Comparison of ENCODE assay signal across 20 mouse cellular contexts in the genomic region with DNA sequence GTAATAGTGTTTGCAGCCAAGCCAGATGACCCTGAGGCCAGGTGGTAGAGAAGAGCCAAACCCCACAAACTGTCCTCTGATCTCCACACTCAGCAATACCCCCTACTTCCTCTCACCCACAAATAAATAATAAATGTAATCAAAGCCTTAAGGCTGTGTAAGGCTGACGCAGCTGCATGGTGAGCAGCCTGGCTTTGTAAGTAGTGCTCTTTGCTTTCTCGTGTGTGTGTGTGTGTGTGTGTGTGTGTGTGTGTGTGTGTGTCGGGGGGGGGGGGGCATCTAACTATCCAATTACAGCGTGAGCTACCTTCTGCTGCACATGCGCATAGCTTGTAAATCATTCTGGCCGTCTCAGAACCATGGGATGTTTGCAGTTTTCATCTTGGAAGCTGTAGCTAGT. TPM values are rescaled to one million over a fixed set of nuclear protein-coding genes. Genes with fewer than 3 reads are reported as not detected.
DNase-seq lines count a peak whose midpoint lies in the region; TF ChIP-seq lines count a peak whose summit lies in the region.
"Had no signal": no experiment of that assay in that cellular context is flagged by ENCODE, and none has a peak within 500 bp of the region (broad histone marks: within the 10 kb centered on the region; RNA-seq: fewer than 3 reads in every experiment).

No protein-coding gene starts in this region.

- TF ChIP-seq POLR2A in brain, embryonic 14.5 days (IDR thresholded peaks at IDR 0.05; ENCODE audit: borderline replicate concordance, extremely low read depth, insufficient read depth, insufficient read length, poor library complexity, severe bottlenecking): no peak

- TF ChIP-seq CTCF in brain, embryonic 14.5 days (IDR thresholded peaks at IDR 0.05; ENCODE audit: borderline replicate concordance, extremely low read depth, insufficient read depth, insufficient read length): no peak

- intact Hi-C loops in heart, postnatal 36 days (cut with DNase I): no loop called here

- DNase-seq in heart, adult 11 months: peak; percentile 42
- DNase-seq in heart, postnatal 36 days: no peak
- peak; percentile 9 for DNase-seq in retina, postnatal 1 day
- no peak for DNase-seq in retina, embryonic 14.5 days (ENCODE audit: low spot score)
- DNase-seq in CD4-positive, CD25-positive, alpha-beta regulatory T cell, adult 2 months (ENCODE audit: low read depth, low spot score): peak; percentile 41
- DNase-seq in brain, embryonic 14.5 days (ENCODE audit: low read depth): peak; percentile 23
- DNase-seq in embryo, embryonic 9.5 days (ENCODE audit: extremely low spot score): no peak
- no peak for DNase-seq in urinary bladder, postnatal 36 days (ENCODE audit: low spot score in 2 of 2)
- DNase-seq: adrenal gland, postnatal 10 days; cerebellum, adult 11-12 months; cerebellum, postnatal 10 days; forebrain, postnatal 0 days; gastrocnemius, postnatal 10 days; kidney, adult 8-10 months; kidney, postnatal 10 days; layer of hippocampus, postnatal 36 days; liver, embryonic 13.5 days; lung, adult 18-20 months; right cerebral cortex, adult 18-20 months; spleen, adult 18-20 months had no signal

RNA-seq across cellular contexts. Expression of a gene that starts 40.4 kb away (rescaled TPM):
- total RNA-seq in heart, postnatal 36 days (2021): 10 to 100 TPM; 24.6 to 25.4 TPM
- polyA plus RNA-seq in brain, embryonic 14.5 days (2012; rRNA removed): 63.0 and 65.4 TPM in 2 replicates

Comparison
In these comparisons a context has a peak if more than half of its experiments do, and no peak if none do; other contexts are left out.
1. DNase-seq: peak in heart, adult 11 months (single experiment), retina, postnatal 1 day (single experiment), CD4-positive, CD25-positive, alpha-beta regulatory T cell, adult 2 months (single experiment) and brain, embryonic 14.5 days (single experiment); none in heart, postnatal 36 days (0 of 2), retina, embryonic 14.5 days (single experiment), embryo, embryonic 9.5 days (single experiment) and urinary bladder, postnatal 36 days (0 of 2).